ENCODE assay signal across 24 mouse cellular contexts in the genomic region with DNA sequence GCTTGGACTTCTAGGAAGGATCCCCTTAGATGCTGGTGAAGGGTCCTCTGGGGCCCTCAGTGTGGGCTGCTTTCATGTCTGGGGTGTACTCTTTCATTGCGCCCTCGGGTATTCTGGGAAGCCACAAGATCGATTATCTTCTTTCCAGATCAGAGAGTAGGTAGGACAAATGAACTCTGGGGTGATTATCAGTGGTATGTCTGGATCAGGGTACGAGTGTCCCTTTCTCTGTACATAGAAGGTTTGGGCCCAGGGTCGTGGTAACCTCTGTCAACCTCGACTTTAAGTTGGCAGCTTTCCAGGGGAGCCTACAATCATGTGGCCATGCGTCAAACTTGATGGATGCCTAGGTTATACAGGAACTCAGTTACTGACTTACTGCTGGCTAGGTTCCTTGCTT. TPM values are rescaled to one million over a fixed set of nuclear protein-coding genes. Genes with fewer than 3 reads are reported as not detected.
"Had no signal": no experiment of that assay in that cellular context is flagged by ENCODE, and none has a peak within 500 bp of the region (broad histone marks: within the 10 kb centered on the region; RNA-seq: fewer than 3 reads in every experiment).

No protein-coding gene starts in this region.

- H3K4me3 ChIP-seq: kidney, embryonic 15.5 days; limb, embryonic 12.5 days; limb, embryonic 15.5 days; lung, embryonic 15.5 days; megakaryocyte, embryonic 14.5 days; midbrain, embryonic 10.5 days; midbrain, embryonic 15.5 days; neural tube, embryonic 12.5 days; neural tube, embryonic 15.5 days had no signal

- DNase-seq: kidney, adult 8-10 months; kidney, postnatal 10 days; kidney, postnatal 4 days; left cerebral cortex, postnatal 4 days; liver, postnatal 0 days; lung, postnatal 10 days; right cerebral cortex, adult 18-20 months; right cerebral cortex, postnatal 14 days; right cerebral cortex, postnatal 4 days; thymus, adult 2 months; thymus, postnatal 14 days; thymus, postnatal 4 days had no signal

- H3K9ac ChIP-seq: kidney, embryonic 15.5 days; limb, embryonic 12.5 days; limb, embryonic 15.5 days; liver, embryonic 14.5 days; liver, postnatal 0 days; lung, embryonic 15.5 days; midbrain, embryonic 15.5 days; neural tube, embryonic 12.5 days; neural tube, embryonic 15.5 days had no signal

- H3K27ac ChIP-seq: kidney, embryonic 15.5 days; limb, embryonic 12.5 days; limb, embryonic 15.5 days; liver, embryonic 14.5 days; lung, embryonic 15.5 days; midbrain, embryonic 10.5 days; midbrain, embryonic 15.5 days; neural tube, embryonic 12.5 days; neural tube, embryonic 15.5 days; stomach, postnatal 0 days had no signal

- H3K27me3 ChIP-seq: megakaryocyte, embryonic 14.5 days had no signal

- ATAC-seq: liver, postnatal 0 days; midbrain, embryonic 15.5 days had no signal

- H3K9me3 ChIP-seq: kidney, embryonic 15.5 days; limb, embryonic 12.5 days; limb, embryonic 15.5 days; lung, embryonic 15.5 days; megakaryocyte, embryonic 14.5 days; midbrain, embryonic 10.5 days; midbrain, embryonic 15.5 days; neural tube, embryonic 12.5 days; neural tube, embryonic 15.5 days had no signal

- H3K4me2 ChIP-seq: kidney, embryonic 15.5 days; limb, embryonic 12.5 days; limb, embryonic 15.5 days; liver, embryonic 11.5 days; lung, embryonic 15.5 days; midbrain, embryonic 15.5 days; neural tube, embryonic 12.5 days; neural tube, embryonic 15.5 days had no signal

- H3K36me3 ChIP-seq: kidney, embryonic 15.5 days; limb, embryonic 12.5 days; limb, embryonic 15.5 days; neural tube, embryonic 12.5 days had no signal

RNA-seq across cellular contexts. Expression of gene Acr, which starts 42.2 kb away (rescaled TPM):
- polyA plus RNA-seq: limb, embryonic 12.5 days; limb, embryonic 15.5 days; liver, postnatal 0 days; stomach, postnatal 0 days had no signal
